Mouse (Mus musculus) forelimb bud, embryonic 11.5 days (tissue): Measurements from ENCODE around the gene Fam131b.

ENCODE experiments used
- DNase-seq: peaks from one replicate; pipeline ENCODE4 v3.0.0-alpha.2; 2012; ENCODE audit warnings: low read depth, low spot score

Fam131b gene

GRCm38 (mm10) chr6:42324482-42325267 is at the start of gene Fam131b:
TSS of gene Fam131b (minus strand) at chr6:42324643.
- DNase-seq: no peak

DNA sequence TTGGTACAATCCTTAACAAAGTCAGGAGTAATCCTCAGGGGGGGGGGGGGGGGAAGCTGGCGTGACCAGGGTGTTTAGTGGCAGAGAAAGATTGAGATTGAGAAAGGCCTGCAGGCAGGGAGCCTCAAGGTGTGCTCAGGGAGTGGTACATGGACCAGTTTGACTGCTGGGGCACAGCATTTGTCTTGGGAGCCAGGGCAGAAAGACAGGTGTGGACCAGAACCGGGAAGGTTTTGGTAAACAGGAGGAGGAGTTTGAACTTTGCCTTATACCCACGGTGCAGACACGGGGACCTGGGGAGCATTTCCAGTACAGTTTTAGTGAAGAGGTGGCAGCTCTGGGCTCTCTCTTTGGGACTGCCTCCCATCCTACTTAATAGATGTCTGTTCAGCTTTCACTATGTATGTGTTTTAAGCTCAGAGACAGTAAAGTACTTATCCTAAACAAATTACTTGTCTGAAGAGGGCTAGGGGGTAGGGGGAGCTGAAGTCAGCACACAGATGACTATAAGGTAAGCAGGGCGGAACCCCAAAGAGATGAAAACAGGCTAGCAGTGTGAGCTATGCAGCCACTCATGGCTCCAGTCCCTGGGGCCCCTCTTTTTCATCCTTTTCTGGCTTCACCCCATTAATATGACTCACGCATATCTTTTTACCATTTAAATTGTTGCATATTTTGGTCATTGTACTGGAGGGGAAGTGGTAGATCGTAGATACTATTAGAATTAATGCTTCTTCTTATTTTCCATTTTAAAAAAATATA is 49.4 kb upstream of the Fam131b start:
- DNase-seq: no peak

DNA sequence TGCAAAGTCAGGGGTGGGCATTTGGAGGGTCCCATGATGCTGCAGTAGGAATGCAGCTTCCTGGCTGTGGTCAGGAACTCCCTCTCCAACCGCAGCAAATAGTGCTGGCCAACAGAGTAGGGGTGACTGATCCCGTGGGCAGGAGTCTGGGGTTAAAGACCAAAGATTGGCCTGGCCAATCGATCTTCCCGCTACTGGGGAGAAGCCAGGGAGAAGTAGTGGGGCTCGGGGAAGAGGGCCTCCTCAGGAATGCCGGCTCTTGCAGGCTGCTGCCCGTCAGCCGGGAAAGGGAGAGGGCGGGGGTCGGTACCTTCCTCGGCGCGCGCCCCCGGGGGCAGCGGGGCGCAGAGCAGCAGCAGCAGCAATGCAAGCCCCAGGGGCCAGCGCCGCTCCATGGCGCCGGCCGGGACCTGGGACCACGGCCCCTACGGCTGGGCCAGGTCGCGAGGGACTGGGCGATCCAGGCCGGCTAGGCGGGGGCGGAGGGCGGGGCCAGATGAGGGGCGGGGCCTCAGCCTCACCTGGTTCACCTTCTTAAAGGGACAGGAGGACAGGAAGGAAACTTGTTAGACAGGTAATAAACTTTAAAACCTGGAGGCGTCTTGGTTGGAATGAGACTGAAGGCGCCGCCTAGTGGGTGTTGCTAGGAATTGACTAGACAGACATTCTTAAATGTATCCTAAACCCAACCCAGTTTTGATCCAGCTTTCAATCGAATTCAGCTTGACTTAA is 48.5 kb upstream of the Fam131b start, which contains the start of gene Epha1:
TSS of gene Epha1 (minus strand) at position 453 of the 732 bp plus-strand sequence.
- DNase-seq: peak; percentile 63

GRCm38 (mm10) chr6:42372421-42372815 is 48.0 kb upstream of the Fam131b start:
- DNase-seq: no peak

DNA sequence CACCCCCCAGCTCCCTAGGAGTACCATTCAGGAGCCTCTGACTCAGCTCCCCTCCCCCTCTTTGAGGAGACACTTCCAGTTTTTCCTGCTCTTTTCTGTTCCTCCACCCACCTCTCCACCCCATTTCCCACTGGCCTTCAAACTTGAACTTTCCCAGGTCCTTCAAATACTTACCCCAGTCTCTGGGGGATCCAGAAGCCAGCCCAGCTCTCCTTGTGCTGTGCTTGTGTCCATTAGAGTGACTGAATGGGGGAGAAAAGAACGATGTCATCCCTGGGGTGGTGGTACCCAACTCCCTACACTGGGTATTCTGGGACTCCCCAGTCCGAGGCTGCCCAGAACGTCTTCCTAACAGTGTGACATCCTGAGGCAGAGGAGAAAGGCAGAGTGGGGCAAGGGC is 47.6 kb upstream of the Fam131b start:
- DNase-seq: no peak

- no peak for DNase-seq
Observed at GRCm38 (mm10) chr6:42370630-42371363, 46.4 kb upstream of the Fam131b start.

GRCm38 (mm10) chr6:42369870-42370269 is 45.4 kb upstream of the Fam131b start:
- no peak for DNase-seq

GRCm38 (mm10) chr6:42365215-42365614 is 40.8 kb upstream of the Fam131b start:
- no peak for DNase-seq

GRCm38 (mm10) chr6:42364607-42365006 is 40.2 kb upstream of the Fam131b start:
- no peak for DNase-seq

DNA sequence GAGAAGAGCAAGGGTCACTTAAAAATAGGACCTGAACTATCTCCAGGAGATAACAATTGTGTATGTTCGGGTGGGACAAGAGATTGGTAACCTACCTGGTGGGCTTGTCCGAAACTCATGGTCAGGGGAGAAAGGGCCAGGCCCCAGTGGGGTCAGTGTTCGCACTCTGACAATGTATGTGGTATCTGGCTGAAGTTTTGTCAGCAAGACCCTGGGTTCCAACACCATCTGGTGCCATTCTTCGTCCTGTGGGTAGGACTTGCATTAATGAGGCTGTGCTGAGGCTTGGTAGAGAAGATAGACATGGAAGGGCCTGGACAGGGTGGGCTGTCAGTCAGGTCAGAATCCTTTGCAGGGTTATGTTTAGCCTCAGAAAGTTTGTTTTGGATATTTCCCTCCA is 39.6 kb upstream of the Fam131b start:
- no peak for DNase-seq

DNA sequence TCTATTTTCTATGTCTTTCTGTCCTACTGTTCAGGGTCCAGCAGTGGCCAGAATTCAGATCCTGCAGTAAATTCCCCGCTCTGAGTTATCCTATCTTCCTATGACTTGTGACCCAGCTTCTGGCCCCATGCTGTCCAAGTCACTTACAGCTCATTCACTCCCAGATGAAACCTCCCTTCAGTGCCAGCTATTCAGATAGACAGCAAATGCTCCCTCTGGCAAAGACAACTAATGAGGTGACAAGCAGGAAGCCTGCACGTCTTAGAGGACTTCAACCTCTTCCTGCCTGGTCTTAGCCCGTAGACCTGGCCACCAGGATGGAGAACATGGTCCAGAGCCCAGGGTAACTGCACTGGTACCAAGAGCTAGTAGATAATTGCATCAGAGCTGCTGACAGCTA is 38.5 kb upstream of the Fam131b start:
- DNase-seq: no peak

DNA sequence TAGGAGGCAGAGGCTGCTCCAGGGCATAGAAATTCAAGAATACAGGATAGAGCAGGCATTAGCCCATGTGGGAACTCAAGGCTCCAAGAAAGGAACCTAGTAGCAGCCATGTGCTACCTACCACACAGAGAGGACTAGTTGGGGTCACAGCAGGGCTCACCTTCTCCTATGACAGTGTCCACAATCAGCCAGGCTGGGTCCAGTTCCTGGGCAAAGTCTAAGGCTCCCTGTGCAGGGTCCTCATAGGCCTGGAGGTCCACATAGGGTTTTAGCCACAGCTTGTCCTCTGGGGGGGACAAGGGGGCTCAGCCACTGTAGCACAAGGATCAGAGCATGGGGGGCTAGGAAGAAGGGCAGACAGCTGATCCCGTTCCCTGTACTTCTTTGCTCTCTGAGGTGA is 38.1 kb upstream of the Fam131b start:
- DNase-seq: no peak

DNA sequence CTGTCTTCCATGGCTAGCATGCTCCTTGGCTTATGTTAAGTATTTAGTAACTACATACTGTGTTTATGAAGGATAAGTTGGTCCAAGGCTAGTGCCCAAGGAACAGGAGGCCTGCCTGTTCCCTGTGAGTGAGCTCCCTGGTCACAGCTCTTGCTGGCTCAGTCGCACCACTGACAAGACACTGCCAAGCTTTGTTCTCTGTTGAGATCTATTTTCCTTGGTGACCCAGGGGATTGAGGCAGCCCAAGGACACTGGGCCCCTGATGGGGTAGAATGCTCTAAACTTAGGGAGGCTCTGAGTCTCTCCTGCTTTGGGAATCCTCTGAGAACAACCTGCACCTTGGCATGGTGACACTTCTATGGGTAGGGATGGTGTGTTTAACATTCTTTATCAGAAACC is 37.6 kb upstream of the Fam131b start:
- no peak for DNase-seq

GRCm38 (mm10) chr6:42361041-42361895 is 36.8 kb upstream of the Fam131b start:
- DNase-seq: no peak

GRCm38 (mm10) chr6:42360231-42360840 is 35.9 kb upstream of the Fam131b start:
- no peak for DNase-seq

- no peak for DNase-seq
Observed at GRCm38 (mm10) chr6:42359364-42360147, 35.1 kb upstream of the Fam131b start.

DNA sequence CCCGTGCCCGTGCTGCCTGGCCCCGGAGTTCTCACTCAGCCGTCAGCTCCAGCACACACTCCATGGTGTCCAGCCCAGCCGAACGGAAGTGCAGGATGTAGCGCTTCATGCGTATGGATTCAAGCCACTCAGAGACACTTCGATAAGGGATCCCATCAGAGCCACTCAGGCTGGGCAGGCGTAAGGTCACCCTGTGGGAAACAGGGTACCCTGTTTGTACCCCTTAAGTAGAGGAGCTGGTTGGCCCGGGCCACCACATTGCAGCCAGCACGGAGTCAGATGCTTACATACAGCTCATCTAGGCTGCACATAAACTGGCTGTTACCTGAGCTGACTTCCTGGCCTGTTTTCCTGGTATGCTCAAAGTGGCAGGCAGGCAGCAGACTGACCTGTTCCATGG is 34.5 kb upstream of the Fam131b start:
- DNase-seq: no peak

DNA sequence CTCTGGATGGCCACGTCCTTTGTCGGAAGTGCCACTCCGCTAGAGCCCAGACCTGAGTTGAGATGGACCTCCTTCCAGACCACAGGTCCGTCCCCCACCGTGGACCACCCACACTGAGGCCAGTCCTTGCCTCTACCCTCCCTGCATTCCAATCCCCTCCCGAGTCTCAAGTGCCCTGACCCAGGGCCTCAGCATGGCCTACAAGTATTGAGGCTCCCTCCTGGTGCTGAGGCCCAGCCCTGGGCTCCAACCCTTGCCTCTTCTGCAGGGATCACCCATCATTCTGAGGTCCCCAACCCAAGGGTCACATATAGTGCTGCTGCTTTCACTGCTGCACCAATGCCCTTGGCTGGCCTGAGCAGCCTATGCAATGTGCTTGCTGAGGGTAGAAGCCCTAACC is 33.5 kb upstream of the Fam131b start:
- DNase-seq: no peak

DNA sequence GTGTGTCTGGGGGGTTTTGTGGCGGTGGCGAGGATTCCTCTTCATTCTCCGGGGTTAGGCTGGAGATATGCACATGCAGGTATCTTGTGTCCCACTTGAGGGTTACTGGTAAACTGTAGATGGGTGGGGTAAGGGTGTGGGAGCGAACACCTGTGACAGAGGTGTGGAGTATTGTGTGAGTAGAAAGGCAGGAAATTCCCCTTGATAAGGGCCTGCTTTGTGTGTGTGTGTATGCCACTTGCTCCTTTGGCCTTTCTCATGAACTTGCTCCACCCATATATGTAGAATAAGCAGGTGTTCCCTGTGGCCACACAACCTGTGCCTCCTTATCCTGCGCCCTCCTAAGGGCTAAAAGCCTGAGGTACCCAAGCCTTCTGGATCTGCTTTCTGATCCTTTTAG is 32.5 kb upstream of the Fam131b start:
- no peak for DNase-seq
